Mouse (Mus musculus) lung, postnatal 0 days (tissue): ENCODE measurements around the gene Bace1.

ENCODE experiments used
- CTCF ChIP-seq: IDR thresholded peaks from 2 replicates; pipeline ENCODE4 v1.5.1; 2016; ENCODE audit warnings: antibody characterized with exemption, mild to moderate bottlenecking
- EP300 ChIP-seq: IDR thresholded peaks from 2 replicates; pipeline ENCODE4 v1.6.1; 2016; ENCODE audit warnings: antibody characterized with exemption, mild to moderate bottlenecking, control low read depth

- TF ChIP-seq CTCF (no peak), EP300 (no peak)
Measured at GRCm38 (mm10) chr9:45818406-45819011, 19.9 kb upstream of the Bace1 start.
